ENCODE assay signal across 17 mouse cellular contexts in genomic region chr13:118754024-118754423, GRCm38 (mm10).
"Had no signal": no experiment of that assay in that cellular context is flagged by ENCODE, and none has a peak within 500 bp of the region (broad histone marks: within the 10 kb centered on the region; RNA-seq: fewer than 3 reads in every experiment).

No protein-coding gene starts in this region.

- H3K9ac ChIP-seq: lung, embryonic 15.5 days; midbrain, embryonic 13.5 days; midbrain, embryonic 15.5 days; neural tube, embryonic 12.5 days; stomach, embryonic 15.5 days had no signal

- ATAC-seq: lung, postnatal 0 days; midbrain, embryonic 13.5 days; midbrain, embryonic 15.5 days had no signal

- H3K4me2 ChIP-seq: lung, embryonic 15.5 days; midbrain, embryonic 11.5 days; midbrain, embryonic 13.5 days; midbrain, embryonic 15.5 days; neural tube, embryonic 12.5 days; stomach, embryonic 15.5 days had no signal

- H3K4me3 ChIP-seq: lung, embryonic 15.5 days; megakaryocyte, embryonic 14.5 days; midbrain, embryonic 13.5 days; midbrain, embryonic 15.5 days; neural tube, embryonic 12.5 days; stomach, embryonic 15.5 days had no signal

- H3K9me3 ChIP-seq: lung, embryonic 15.5 days; megakaryocyte, embryonic 14.5 days; midbrain, embryonic 13.5 days; midbrain, embryonic 15.5 days; neural tube, embryonic 12.5 days; stomach, embryonic 15.5 days had no signal

- DNase-seq: lung, adult 2 months; lung, postnatal 14 days; lung, postnatal 36 days; right cerebral cortex, postnatal 14 days; thymus, adult 2 months; thymus, postnatal 25 days; thymus, postnatal 4 days had no signal

- H3K4me1 ChIP-seq: lung, embryonic 15.5 days; midbrain, embryonic 13.5 days; midbrain, embryonic 15.5 days; neural tube, embryonic 12.5 days; stomach, embryonic 15.5 days had no signal

- H3K27me3 ChIP-seq: lung, embryonic 15.5 days; megakaryocyte, embryonic 14.5 days; midbrain, embryonic 13.5 days; midbrain, embryonic 15.5 days; neural tube, embryonic 12.5 days; stomach, embryonic 15.5 days had no signal

- H3K27ac ChIP-seq: lung, embryonic 15.5 days; macrophage; midbrain, embryonic 13.5 days; midbrain, embryonic 15.5 days; neural tube, embryonic 12.5 days; stomach, embryonic 15.5 days; stomach, postnatal 0 days had no signal

- H3K36me3 ChIP-seq: lung, embryonic 15.5 days; midbrain, embryonic 13.5 days; midbrain, embryonic 15.5 days; neural tube, embryonic 12.5 days; stomach, embryonic 15.5 days had no signal
